Mouse (Mus musculus): ENCODE data around the gene Gm884.

Gene Gm884

GRCm38 (mm10) chr11:103621040-103621439 is at the start of gene Gm884:
TSS of gene Gm884 (minus strand) at chr11:103621140.
- DNase-seq: no peak

GRCm38 (mm10) chr11:103666907-103667426 is 46.0 kb upstream of the Gm884 start:
- DNase-seq: no peak

GRCm38 (mm10) chr11:103666181-103666906 is 45.4 kb upstream of the Gm884 start:
- DNase-seq: no peak

- no peak for DNase-seq
Observed at GRCm38 (mm10) chr11:103665695-103666094, 44.8 kb upstream of the Gm884 start.

- no peak for DNase-seq
Observed at GRCm38 (mm10) chr11:103663119-103663518, 42.2 kb upstream of the Gm884 start.

- no peak for DNase-seq
Observed at GRCm38 (mm10) chr11:103662546-103662945, 41.6 kb upstream of the Gm884 start.

- no peak for DNase-seq
Observed at GRCm38 (mm10) chr11:103661863-103662262, 40.9 kb upstream of the Gm884 start.

GRCm38 (mm10) chr11:103658189-103658588 is 37.2 kb upstream of the Gm884 start:
- no peak for DNase-seq

- DNase-seq: peak; percentile 72
Observed at GRCm38 (mm10) chr11:103656520-103656919, 35.6 kb upstream of the Gm884 start.

GRCm38 (mm10) chr11:103653359-103653965 is 32.5 kb upstream of the Gm884 start:
- DNase-seq: no peak

- DNase-seq: no peak
Observed at GRCm38 (mm10) chr11:103651426-103651825, 30.5 kb upstream of the Gm884 start.

- DNase-seq: peak; percentile 12
Observed at GRCm38 (mm10) chr11:103649983-103650493, 29.1 kb upstream of the Gm884 start.

- DNase-seq: peak; percentile 30
Observed at GRCm38 (mm10) chr11:103649301-103649982, 28.5 kb upstream of the Gm884 start, which contains the start of gene Rprml. TSS of gene Rprml (plus strand) at chr11:103649570.

GRCm38 (mm10) chr11:103648656-103649055 is 27.7 kb upstream of the Gm884 start:
- DNase-seq: no peak

- DNase-seq: no peak
Observed at GRCm38 (mm10) chr11:103647921-103648620, 27.1 kb upstream of the Gm884 start.

GRCm38 (mm10) chr11:103646301-103646700 is 25.4 kb upstream of the Gm884 start:
- DNase-seq: no peak

GRCm38 (mm10) chr11:103645731-103646130 is 24.8 kb upstream of the Gm884 start:
- no peak for DNase-seq

- DNase-seq: no peak
Observed at GRCm38 (mm10) chr11:103643211-103643610, 22.3 kb upstream of the Gm884 start.

GRCm38 (mm10) chr11:103639407-103639946 is 18.5 kb upstream of the Gm884 start:
- DNase-seq: peak; percentile 60

GRCm38 (mm10) chr11:103638790-103639189 is 17.9 kb upstream of the Gm884 start, which contains the start of gene Lyzl6:
TSS of gene Lyzl6 (minus strand) at chr11:103638890.
- no peak for DNase-seq

- no peak for DNase-seq
Observed at GRCm38 (mm10) chr11:103636261-103636660, 15.3 kb upstream of the Gm884 start.

GRCm38 (mm10) chr11:103635481-103635880 is 14.5 kb upstream of the Gm884 start:
- DNase-seq: no peak
